Mouse (Mus musculus) gastrocnemius, postnatal 4 days (tissue): Measurements from ENCODE around the gene Slc1a3. TPM values are rescaled to one million over a fixed set of nuclear protein-coding genes. Genes with fewer than 3 reads are reported as not detected.
"Not testable (repeated sequence)": the region's sequence is repeated elsewhere in the genome, so short reads cannot be mapped to it uniquely, and the experiment has no call there.

Experiments
- DNase-seq, 2 experiments: peaks; one replicate each; pipeline ENCODE4 v3.0.0; 2021 to 2022; ENCODE audit warnings: low spot score in 2 of 2, mixed read lengths in 2 of 2
- total RNA-seq, 2 experiments: library from RNA; stranded (reverse); gene quantifications; 2 replicates each; pipeline ENCODE4 v1.2.3; 2021

Slc1a3 gene
- total RNA-seq, 2 experiments from 2014 or later: 4.9 to 6.3 TPM

GRCm38 (mm10) chr15:8709578-8709977, 986 bp downstream of the Slc1a3 start:
- no peak for DNase-seq

GRCm38 (mm10) chr15:8706613-8707012, 4.0 kb downstream of the Slc1a3 start:
- DNase-seq: no peak

GRCm38 (mm10) chr15:8706178-8706577, 4.4 kb downstream of the Slc1a3 start:
- DNase-seq: no peak

- not testable (repeated sequence) for DNase-seq
Observed at GRCm38 (mm10) chr15:8705560-8705959, 5.0 kb downstream of the Slc1a3 start.

GRCm38 (mm10) chr15:8697976-8698375, 12.6 kb downstream of the Slc1a3 start:
- DNase-seq: no peak

GRCm38 (mm10) chr15:8697500-8697899, 13.1 kb downstream of the Slc1a3 start:
- DNase-seq: no peak

- DNase-seq: not testable (repeated sequence)
Observed at GRCm38 (mm10) chr15:8690141-8690540, 20.4 kb downstream of the Slc1a3 start.

- no peak for DNase-seq
Observed at GRCm38 (mm10) chr15:8686846-8687245, 23.7 kb downstream of the Slc1a3 start.

- DNase-seq: no peak
Observed at GRCm38 (mm10) chr15:8685506-8685905, 25.1 kb downstream of the Slc1a3 start.

- DNase-seq: no peak
Observed at GRCm38 (mm10) chr15:8684263-8684662, 26.3 kb downstream of the Slc1a3 start.

GRCm38 (mm10) chr15:8682871-8683270, 27.7 kb downstream of the Slc1a3 start:
- no peak for DNase-seq

GRCm38 (mm10) chr15:8682421-8682820, 28.1 kb downstream of the Slc1a3 start:
- DNase-seq: no peak

GRCm38 (mm10) chr15:8681971-8682370, 28.6 kb downstream of the Slc1a3 start:
- DNase-seq: no peak

- no peak for DNase-seq
Observed at GRCm38 (mm10) chr15:8681009-8681408, 29.6 kb downstream of the Slc1a3 start.

GRCm38 (mm10) chr15:8676959-8677358, 33.6 kb downstream of the Slc1a3 start:
- no peak for DNase-seq

- DNase-seq: no peak
Observed at GRCm38 (mm10) chr15:8676211-8676691, 34.3 kb downstream of the Slc1a3 start.

- no peak for DNase-seq
Observed at GRCm38 (mm10) chr15:8675616-8676015, 34.9 kb downstream of the Slc1a3 start.

- no peak for DNase-seq
Observed at GRCm38 (mm10) chr15:8672532-8672931, 38.0 kb downstream of the Slc1a3 start.

- DNase-seq: no peak
Observed at GRCm38 (mm10) chr15:8667849-8668522, 42.6 kb downstream of the Slc1a3 start.

- no peak for DNase-seq
Observed at GRCm38 (mm10) chr15:8665675-8666350, 44.8 kb downstream of the Slc1a3 start.

GRCm38 (mm10) chr15:8663348-8664099, 47.0 kb downstream of the Slc1a3 start:
- DNase-seq: peak in 1 of 2 experiments; percentile 60

- DNase-seq: no peak
Observed at GRCm38 (mm10) chr15:8661856-8662255, 48.7 kb downstream of the Slc1a3 start.
